16 mouse cellular contexts compared by ENCODE assay signal in the genomic region with DNA sequence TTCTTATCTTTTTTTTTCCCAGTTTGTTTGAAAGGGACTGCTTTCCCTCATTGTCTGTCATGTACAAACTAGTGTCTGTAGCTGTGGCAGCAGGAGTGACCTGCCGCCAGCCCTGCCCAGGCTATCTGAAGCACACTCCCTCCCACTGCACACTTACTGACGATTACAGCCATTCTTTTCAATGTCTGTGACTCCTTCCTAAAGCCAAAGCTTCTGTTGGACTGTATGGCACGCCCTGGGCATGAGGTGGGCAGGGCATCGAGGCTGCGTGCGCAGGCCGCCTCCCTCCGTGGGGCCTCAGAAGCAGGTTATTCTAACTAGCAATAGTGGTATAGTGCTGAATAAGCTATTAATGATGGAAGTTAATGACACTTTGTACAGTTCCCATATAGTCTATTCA. TPM values are rescaled to one million over a fixed set of nuclear protein-coding genes. Genes with fewer than 3 reads are reported as not detected.
"Had no signal": no experiment of that assay in that cellular context is flagged by ENCODE, and none has a peak within 500 bp of the region (broad histone marks: within the 10 kb centered on the region; RNA-seq: fewer than 3 reads in every experiment).

No protein-coding gene starts in this region.

- H3K4me3 ChIP-seq: neural tube, embryonic 12.5 days; neural tube, embryonic 13.5 days; neural tube, embryonic 15.5 days had no signal

- H3K4me2 ChIP-seq: neural tube, embryonic 12.5 days; neural tube, embryonic 13.5 days; neural tube, embryonic 15.5 days had no signal

- H3K27me3 ChIP-seq: neural tube, embryonic 12.5 days; neural tube, embryonic 13.5 days; neural tube, embryonic 15.5 days had no signal

- H3K9me3 ChIP-seq: neural tube, embryonic 12.5 days; neural tube, embryonic 13.5 days; neural tube, embryonic 15.5 days had no signal

- DNase-seq: retina, postnatal 1 day; right cerebral cortex, adult 18-20 months; right cerebral cortex, postnatal 14 days; right cerebral cortex, postnatal 25 days; right cerebral cortex, postnatal 4 days; spleen, adult 18-20 months; thymus, adult 18-20 months; thymus, adult 2 months; thymus, postnatal 14 days; thymus, postnatal 25 days; thymus, postnatal 36 days; thymus, postnatal 4 days had no signal

- H3K9ac ChIP-seq: neural tube, embryonic 12.5 days; neural tube, embryonic 13.5 days; neural tube, embryonic 15.5 days had no signal

- H3K4me1 ChIP-seq: neural tube, embryonic 12.5 days; neural tube, embryonic 13.5 days; neural tube, embryonic 15.5 days had no signal

- H3K36me3 ChIP-seq: neural tube, embryonic 12.5 days; neural tube, embryonic 13.5 days; neural tube, embryonic 15.5 days had no signal

- H3K27ac ChIP-seq: neural tube, embryonic 12.5 days; neural tube, embryonic 13.5 days; neural tube, embryonic 15.5 days had no signal

RNA-seq across cellular contexts. Expression of gene Hsf2bp, which starts 19.7 kb away (rescaled TPM):
- total RNA-seq: neutrophil, adult 5-6 weeks had no signal
